Mouse (Mus musculus) spleen, adult 2 months (tissue): ENCODE results near the gene Gja1.

Experiments used
- CTCF ChIP-seq: fragments of 200-500 bp; IDR thresholded peaks from 2 replicates; pipeline ENCODE4 v1.5.1; 2011; ENCODE audit warnings: mild to moderate bottlenecking, inconsistent platforms; ENCODE audit not compliant: insufficient read depth, insufficient read length, insufficient replicate concordance; ENCODE audit errors: extremely low read depth
- POLR2A ChIP-seq: fragments of 200-500 bp; IDR thresholded peaks from 2 replicates; pipeline ENCODE4 v1.6.1; 2011; ENCODE audit warnings: low read depth, low read length, inconsistent platforms

- TF ChIP-seq POLR2A (no peak), CTCF (no peak)
Observed at GRCm38 (mm10) chr10:56431600-56432389, 54.7 kb downstream of the Gja1 start.
